Mouse (Mus musculus) ES-Bruce4 (cell line): ENCODE measurements at regions not wholly inside any gene's neighbourhood (a gene's known extent, or its start where the extent isn't known, plus 50 kb on each side); places are given as distances from the start of the nearest gene placed in this dataset.

Experiments
- H3K27ac ChIP-seq: 2 replicates; pipeline ENCODE4 v1.5.1; 2012; ENCODE audit warnings: low read length, inconsistent platforms; ENCODE audit not compliant: insufficient read depth
- H3K27me3 ChIP-seq: 2 replicates; pipeline ENCODE4 v1.6.1; 2012; ENCODE audit warnings: mild to moderate bottlenecking, low read length, inconsistent platforms; ENCODE audit not compliant: control insufficient read depth, poor library complexity, insufficient read depth, severe bottlenecking
- H3K36me3 ChIP-seq: 2 replicates; pipeline ENCODE4 v1.6.1; 2012; ENCODE audit warnings: inconsistent platforms, mild to moderate bottlenecking, low read length, moderate library complexity; ENCODE audit not compliant: control insufficient read depth, poor library complexity, insufficient read depth, severe bottlenecking
- H3K4me1 ChIP-seq: one replicate; pipeline ENCODE4 v1.8.1; 2011; ENCODE audit warnings: low read length; ENCODE audit not compliant: control insufficient read depth, insufficient read depth
- H3K4me3 ChIP-seq: 2 replicates; pipeline ENCODE4 v1.5.1; 2011; ENCODE audit warnings: low read depth, mild to moderate bottlenecking, low read length
- H3K9ac ChIP-seq: 2 replicates; pipeline ENCODE4 v1.6.1; 2012; ENCODE audit warnings: low read depth, mild to moderate bottlenecking, inconsistent platforms; ENCODE audit not compliant: poor library complexity, severe bottlenecking
- H3K9me3 ChIP-seq: replicated peaks from 2 replicates; pipeline ENCODE4 v1.6.1; 2012; ENCODE audit warnings: mild to moderate bottlenecking, low read length, inconsistent platforms; ENCODE audit not compliant: control insufficient read depth, poor library complexity, insufficient read depth, severe bottlenecking
- CTCF ChIP-seq: IDR thresholded peaks from one replicate; pipeline ENCODE4 v1.8.1; 2011; ENCODE audit warnings: low read depth, low read length
- EP300 ChIP-seq: IDR thresholded peaks from 2 replicates; pipeline ENCODE4 v1.6.1; 2011; ENCODE audit warnings: low read depth, low read length; ENCODE audit not compliant: insufficient read depth
- POLR2A ChIP-seq: IDR thresholded peaks from one replicate; pipeline ENCODE4 v1.8.1; 2011; ENCODE audit warnings: low read length; ENCODE audit not compliant: insufficient read depth

DNA sequence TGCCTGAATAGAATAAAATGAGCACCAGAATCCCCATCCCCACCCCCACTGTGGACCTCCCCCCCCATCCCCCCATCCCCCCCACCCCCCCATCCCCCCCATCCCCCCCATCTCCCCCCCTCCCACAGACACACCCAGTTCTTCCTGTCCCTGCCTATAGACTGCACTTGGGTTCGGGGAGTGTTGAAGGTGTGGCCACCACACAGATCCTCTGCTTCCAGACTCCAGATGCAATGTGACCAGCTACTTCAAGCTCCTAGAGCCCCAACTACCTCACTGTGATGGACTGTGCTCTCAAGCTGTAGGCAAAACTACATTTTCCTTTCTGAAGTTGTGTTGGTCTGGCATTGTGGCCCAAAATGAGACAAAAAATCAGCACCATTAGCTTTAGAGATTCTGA, 138.3 kb upstream of the Rybp start:
- TF ChIP-seq EP300 (0 out of 2 replicates have a peak, but pooled peaks have one; percentile 38), POLR2A (no peak)
- H3K27ac ChIP-seq: peak overlapping the region; percentile 29
- no peak overlapping the region for H3K9ac ChIP-seq
- H3K4me3 ChIP-seq: no peak overlapping the region
- peaks cover 5% of the 10 kb centered on the region for H3K4me1 ChIP-seq
- no peaks in the 10 kb centered on the region for H3K36me3 ChIP-seq
- no peaks in the 10 kb centered on the region for H3K9me3 ChIP-seq
- no peaks in the 10 kb centered on the region for H3K27me3 ChIP-seq

DNA sequence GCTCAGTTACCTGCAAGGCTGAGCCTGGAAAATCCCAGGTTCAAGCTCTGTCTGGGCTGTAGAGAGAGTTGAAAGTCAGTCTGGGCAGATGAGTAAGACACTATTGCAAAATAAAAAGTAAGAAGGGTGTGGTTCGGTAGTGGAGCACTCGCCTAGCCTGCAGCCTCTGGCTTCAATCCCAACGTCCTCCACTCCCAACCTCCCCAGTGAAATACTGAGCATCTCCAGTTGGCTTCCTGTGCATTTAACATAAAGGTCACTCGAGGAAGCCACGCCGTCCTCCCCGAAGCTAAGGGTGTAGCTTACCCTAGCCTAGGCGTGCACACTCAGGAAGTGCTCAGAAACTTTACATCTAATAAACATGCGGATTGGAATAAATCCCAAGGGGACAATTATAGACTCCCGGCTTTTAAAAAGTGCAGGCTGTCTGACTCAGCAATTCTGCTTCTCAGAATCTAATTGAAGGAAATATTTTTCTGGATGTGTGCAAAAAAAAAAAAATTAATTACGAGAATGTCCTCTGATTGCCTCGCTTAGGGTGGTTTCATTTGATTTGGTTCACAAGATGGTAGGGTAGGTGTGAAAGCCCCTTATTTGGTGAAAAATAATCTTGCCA, 137.6 kb upstream of the Rybp start:
- H3K9me3 ChIP-seq: no peaks in the 10 kb centered on the region
- peak overlapping the region; percentile 49 for H3K4me3 ChIP-seq
- H3K9ac ChIP-seq: 0 out of 2 replicates have a peak overlapping the region, but pooled peaks have one; percentile 27
- no peaks in the 10 kb centered on the region for H3K27me3 ChIP-seq
- H3K36me3 ChIP-seq: no peaks in the 10 kb centered on the region
- peak overlapping the region; percentile 95 for H3K27ac ChIP-seq
- TF ChIP-seq POLR2A: no peak
- TF ChIP-seq EP300: peak; percentile 97
- H3K4me1 ChIP-seq: peaks cover 5% of the 10 kb centered on the region

DNA sequence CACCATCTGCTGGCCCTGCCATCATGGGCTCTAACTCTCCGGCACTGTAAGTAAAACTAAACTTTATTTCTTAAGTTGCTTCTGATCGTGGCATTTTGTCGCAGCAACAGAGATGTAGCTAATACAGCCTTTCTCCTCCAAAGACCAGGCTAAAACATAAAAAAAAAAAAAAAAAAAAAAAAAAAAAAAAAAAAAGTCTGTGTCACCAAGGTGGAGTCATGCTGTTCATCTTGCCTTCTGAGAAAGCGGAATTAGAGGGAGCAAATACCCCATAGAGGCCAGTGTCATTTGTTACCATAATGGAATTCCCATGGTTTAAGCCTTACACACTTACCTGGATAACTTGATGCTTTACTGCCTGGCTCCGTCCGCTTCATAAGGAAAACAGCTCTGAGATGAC, 136.9 kb upstream of the Rybp start:
- Histone ChIP-seq H3K27me3 (no peaks in the 10 kb centered on the region), H3K9me3 (no peaks in the 10 kb centered on the region), H3K4me3 (no peak overlapping the region), H3K36me3 (no peaks in the 10 kb centered on the region), H3K9ac (peak overlapping the region; percentile 27), H3K4me1 (peaks cover 5% of the 10 kb centered on the region), H3K27ac (peak overlapping the region; percentile 95)
- no peak for TF ChIP-seq CTCF
- no peak for TF ChIP-seq POLR2A
- no peak for TF ChIP-seq EP300

DNA sequence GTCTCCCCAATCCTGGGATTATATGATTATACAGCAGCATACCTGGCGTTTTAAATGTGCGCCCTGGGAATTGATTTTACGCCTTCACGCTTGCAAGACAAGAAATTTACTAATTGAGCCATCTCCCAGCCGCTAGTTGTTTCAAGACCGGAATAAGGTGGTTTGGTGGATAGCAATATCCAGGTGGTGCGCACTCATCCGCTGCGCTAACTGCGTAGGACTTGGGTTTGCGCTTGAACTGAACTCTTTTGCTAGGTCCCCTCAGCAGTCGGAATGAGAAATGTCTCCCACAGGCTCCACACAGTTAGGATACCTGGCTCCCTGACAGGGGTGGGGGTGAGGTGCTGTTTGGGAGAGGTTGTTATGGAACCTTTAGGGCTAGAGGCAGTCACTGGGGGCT, 136.4 kb upstream of the Rybp start:
- H3K27me3 ChIP-seq: no peaks in the 10 kb centered on the region

DNA sequence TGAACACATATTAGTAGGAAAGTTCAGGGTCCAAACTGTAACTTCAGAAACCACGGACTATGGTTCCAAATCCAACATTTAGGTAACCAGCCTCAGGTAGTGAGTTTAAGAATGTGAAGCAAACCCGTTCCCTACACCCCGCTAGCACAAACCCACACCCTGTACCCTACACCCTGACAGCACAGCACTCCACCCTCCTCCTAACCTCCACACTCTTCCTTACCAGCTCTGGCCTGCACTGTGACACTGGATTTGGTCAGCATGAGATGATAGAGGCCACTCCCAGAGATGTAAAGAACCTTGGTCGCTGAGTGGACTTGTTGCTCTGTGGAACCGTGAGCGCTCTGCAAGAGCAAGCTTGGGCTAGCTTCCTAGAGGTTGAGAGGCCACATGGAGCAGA, 135.3 kb upstream of the Rybp start:
- TF ChIP-seq CTCF (no peak), POLR2A (no peak), EP300 (peak; percentile 37; the same call in 1 of the 2 replicates)
- H3K4me3 ChIP-seq: peak overlapping the region; percentile 25
- H3K27me3 ChIP-seq: no peaks in the 10 kb centered on the region
- peak overlapping the region; percentile 81 for H3K27ac ChIP-seq
- H3K9ac ChIP-seq: peak overlapping the region; percentile 10; the same call in 1 of the 2 replicates
- H3K36me3 ChIP-seq: no peaks in the 10 kb centered on the region
- H3K4me1 ChIP-seq: peaks cover 5% of the 10 kb centered on the region
- H3K9me3 ChIP-seq: no peaks in the 10 kb centered on the region

More for the DNA sequence above, 136.4 kb upstream of the Rybp start:
- peak overlapping the region; percentile 27; the same call in 1 of the 2 replicates for H3K9ac ChIP-seq
- H3K4me3 ChIP-seq: no peak overlapping the region
- no peaks in the 10 kb centered on the region for H3K36me3 ChIP-seq
- H3K4me1 ChIP-seq: peaks cover 5% of the 10 kb centered on the region
- no peaks in the 10 kb centered on the region for H3K9me3 ChIP-seq
- no peak for TF ChIP-seq POLR2A
- H3K27ac ChIP-seq: peak overlapping the region; percentile 81; the same call in 1 of the 2 replicates

DNA sequence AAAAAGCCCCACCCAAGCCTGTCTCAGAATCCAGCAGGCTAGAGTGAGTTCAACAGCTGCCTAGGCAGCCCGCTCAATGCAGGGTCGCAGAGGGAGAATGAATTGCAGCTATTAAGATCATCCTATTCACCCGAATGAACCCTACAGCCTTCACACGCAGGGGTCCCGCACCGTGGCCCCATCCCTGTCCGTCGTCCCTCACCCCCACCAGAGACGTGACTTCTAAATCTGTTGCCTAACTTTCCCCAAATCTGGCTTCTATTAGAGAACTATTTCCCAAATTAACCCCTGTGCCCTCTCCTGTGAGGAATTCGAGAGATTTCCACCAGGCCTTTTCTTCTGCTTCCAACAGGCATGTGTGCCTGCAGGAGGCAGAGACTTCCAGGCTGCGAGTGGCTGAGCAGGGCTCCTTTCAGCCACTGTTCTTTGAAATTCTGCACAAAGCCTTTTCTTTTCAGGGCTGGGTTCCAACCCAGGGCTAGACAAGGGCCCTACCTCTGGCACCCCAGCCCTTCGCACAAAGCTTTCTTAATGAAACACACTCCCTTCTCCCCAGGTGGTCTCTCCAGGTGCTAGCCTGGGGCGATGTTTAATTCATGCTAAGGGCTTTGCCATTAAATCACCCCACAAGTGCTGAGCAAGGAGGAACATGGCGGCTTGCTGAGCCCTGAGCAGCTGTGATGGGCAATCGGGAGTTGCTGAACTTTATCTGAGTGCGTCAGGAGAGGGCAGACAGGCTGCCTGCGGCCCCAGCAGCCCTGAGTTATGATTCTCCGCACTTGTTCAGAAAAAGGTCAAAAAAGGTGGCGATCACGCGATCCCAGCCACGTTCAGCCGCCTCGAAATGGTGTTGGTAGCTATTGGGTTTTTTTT, 134.7 kb upstream of the Rybp start:
- Histone ChIP-seq H3K36me3 (no peaks in the 10 kb centered on the region), H3K9me3 (no peaks in the 10 kb centered on the region), H3K27me3 (no peaks in the 10 kb centered on the region), H3K9ac (peak overlapping the region; percentile 36; the same call in 1 of the 2 replicates), H3K4me1 (peaks cover 5% of the 10 kb centered on the region), H3K27ac (peak overlapping the region; percentile 98), H3K4me3 (peak overlapping the region; percentile 2; the same call in 1 of the 2 replicates)
- TF ChIP-seq EP300 (peak; percentile 98), POLR2A (no peak), CTCF (no peak)
